Mouse (Mus musculus) erythroid progenitor cell, adult 5-6 weeks (primary cell): Measurements from ENCODE around the gene Cbx4. TPM values are rescaled to one million over a fixed set of nuclear protein-coding genes. Genes with fewer than 3 reads are reported as not detected.

Source experiments
- ATAC-seq: replicated peaks from 2 replicates; pipeline ENCODE4 v1.8.0; 2016; ENCODE audit warnings: moderate number of reproducible peaks, mild to moderate bottlenecking, moderate TSS enrichment, inconsistent platforms; ENCODE audit not compliant: poor library complexity, low FRiP score, severe bottlenecking
- total RNA-seq, 2 experiments: library from RNA; stranded (forward) in 1 of 2; stranded (reverse) in 1 of 2; fragments of 150-400 nt in 1 of 2; fragments of 186-747, 209-891 nt in 1 of 2; gene quantifications; 2 replicates each; pipeline versions ENCODE4 v1.2.3 to v1.2.4; 2015 to 2017; ENCODE audit warnings: low replicate concordance in 2 of 2

Cbx4 gene
- total RNA-seq, 2 experiments from 2014 or later, result 4.4 to 13.4 TPM

GRCm38 (mm10) chr11:119059256-119059655 lies 26.8 kb downstream of the Cbx4 start:
- ATAC-seq, result no peak

DNA sequence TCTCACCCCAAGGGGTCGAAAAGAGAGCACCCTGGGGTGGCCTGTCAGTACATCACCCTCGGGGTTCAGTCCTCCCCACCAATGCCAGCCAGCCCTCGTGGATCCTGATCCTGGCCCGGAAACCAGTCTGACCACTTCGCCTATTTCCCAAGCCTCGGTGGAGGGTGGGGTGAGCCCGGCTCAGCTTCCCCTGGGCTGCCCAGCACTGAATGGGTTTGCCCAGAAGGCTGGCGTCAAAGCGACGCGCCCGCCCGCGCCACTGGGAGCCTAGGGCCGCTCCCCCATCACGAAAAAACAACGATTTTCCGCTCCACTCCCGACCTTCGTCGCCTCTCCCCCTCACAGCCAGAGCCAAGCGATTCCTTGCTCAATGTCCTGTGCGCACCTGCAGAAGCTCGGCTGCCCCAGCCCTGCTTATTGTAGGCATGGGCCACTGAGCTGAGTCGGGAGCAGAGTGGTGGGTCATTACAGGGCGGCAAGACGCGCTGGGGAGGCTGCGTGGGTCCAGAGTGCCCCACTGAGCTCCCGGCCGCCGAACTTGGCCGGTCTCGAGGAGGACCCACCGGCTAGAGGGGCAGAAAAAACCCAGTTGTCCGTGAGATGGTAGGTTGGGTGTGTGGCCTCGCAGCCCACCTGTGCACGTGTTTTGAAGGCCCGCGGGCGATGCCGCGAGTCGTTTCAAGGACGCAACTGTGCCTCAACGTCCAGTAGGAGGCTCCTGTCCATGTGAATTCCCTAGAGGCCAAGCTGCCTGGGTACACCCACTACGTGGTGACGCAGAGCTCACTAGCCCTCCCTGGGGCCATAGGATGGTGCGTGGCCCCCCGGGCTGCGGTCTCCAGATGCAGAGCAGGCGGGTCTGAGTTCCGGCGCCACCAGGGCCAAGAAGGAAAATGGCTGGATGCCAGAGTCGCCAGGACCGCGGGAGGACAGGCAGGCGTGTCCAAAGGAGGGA lies 27.7 kb downstream of the Cbx4 start:
- no peak for ATAC-seq

GRCm38 (mm10) chr11:119057291-119057690 lies 28.7 kb downstream of the Cbx4 start:
- no peak for ATAC-seq

GRCm38 (mm10) chr11:119056301-119057211 lies 29.5 kb downstream of the Cbx4 start:
- no peak for ATAC-seq

- ATAC-seq, result no peak
Measured at GRCm38 (mm10) chr11:119055571-119056131, 30.4 kb downstream of the Cbx4 start.

- ATAC-seq, result no peak
Measured at GRCm38 (mm10) chr11:119054351-119055345, 31.4 kb downstream of the Cbx4 start.

DNA sequence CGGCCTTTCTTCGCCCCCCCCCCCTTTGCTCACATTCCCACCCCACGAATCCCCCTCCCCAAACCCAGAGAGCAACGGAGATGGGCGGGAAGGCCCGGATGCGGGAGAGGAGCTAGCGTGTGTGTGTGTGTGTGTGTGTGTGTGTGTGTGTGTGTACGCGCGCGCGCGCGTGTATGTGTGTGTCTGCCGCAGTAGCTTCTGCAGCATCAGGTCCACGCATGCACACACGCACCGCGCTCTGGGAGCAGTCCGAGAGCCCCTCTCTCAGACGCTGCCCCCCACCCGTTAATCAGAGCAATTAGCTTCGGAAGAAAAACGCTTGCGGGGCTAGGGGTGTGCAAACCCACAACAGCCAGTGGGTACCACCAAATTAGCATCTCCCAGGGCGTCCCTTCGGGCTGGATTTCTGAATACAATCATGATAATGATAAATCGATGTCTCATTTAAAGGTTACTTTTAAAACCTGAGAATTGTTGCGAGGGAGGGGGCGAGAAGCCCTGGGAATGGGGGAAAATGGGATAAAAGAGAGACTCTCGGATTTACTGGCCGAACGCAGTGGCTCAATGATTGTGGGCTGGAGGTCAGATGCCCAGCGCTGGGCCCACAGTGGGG lies 32.2 kb downstream of the Cbx4 start:
- ATAC-seq, result no peak

DNA sequence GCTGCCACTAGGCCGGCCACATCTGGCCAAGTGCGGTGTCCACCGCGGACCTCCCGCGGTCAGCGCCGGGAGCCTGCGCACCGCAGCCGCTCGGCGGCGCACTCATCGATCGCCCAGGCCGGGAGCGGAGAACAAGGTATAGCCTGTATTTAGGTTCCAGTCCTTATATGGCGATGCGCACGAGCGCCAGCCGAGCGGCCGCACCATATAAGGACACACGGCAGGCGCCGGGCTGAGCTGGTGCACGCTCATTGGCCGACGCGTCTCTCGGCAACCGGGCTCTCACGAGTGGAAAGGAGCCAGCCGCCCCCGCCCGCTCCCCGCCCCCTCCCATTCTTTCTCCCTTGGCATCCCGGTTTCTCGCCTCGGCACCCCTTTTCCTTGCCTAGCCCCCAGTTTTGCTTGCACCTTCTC lies 32.8 kb downstream of the Cbx4 start:
- ATAC-seq, result no peak

DNA sequence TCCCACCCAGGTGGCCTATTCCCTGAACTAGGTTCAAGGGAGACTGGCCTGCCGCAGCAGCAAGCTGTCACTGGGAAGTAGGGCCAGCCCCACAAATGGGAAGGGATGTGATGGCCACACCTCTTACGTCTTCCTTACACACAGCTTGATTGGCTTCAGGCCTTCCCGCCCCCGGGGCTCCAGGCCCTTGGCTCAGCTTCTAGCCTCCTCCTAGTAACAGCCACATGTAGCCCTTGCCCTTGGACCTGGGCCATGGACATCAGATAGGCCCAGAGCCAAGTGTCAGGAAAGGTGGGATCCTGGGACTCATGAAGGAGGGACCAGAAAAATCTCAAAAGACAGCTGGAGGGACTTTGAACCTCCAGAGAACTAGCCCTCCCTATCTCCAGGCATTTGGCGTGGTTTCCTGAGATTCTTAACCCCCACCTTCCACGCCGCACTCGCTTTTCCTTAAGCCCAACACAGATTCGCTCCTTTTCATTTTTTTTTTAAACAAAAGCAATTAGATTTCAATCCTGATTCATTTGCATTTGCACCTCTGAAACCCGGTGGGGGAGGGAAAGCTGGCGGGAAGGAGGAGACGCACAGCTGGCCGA lies 33.3 kb downstream of the Cbx4 start:
- ATAC-seq, result no peak

- no peak for ATAC-seq
Measured at GRCm38 (mm10) chr11:119051927-119052660, 33.9 kb downstream of the Cbx4 start.

DNA sequence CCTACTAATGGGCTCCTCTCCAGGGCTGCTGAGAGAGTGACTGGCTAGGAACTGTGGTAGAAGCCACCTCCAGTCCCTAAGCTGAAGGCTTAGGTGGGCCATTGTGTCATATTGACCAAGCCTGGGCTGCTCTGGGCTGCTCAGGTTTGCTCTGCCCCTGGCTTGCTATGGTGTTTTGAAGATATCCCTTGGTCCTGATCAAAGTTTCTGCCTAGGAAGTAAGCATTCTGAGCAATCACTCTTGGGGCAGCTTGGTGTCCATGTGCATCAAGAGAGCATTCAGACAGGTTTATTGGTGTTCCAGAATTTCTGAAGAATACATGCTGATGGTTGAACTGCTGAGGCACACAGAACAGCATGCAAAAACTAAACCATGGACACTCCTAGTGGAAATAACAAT lies 34.6 kb downstream of the Cbx4 start:
- no peak for ATAC-seq

GRCm38 (mm10) chr11:119050361-119050760 lies 35.7 kb downstream of the Cbx4 start:
- ATAC-seq, result no peak

DNA sequence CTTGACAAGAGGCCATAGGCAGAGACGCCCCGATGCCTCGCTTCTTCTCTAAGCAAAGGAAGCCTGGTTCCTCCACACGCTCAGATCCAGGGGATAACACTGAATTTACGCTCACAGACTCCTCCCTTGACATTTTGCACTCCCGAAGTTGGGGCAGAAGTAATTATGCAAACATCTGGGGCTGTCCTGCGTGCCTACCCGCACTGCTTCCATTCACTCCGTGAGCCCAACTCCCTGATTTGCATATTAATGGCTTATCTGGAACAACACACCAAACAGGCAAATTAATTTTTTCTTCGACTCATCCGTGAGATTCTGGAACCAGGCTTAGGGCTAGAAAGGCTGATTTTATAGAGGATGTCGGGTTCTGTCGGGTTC lies 37.9 kb downstream of the Cbx4 start:
- ATAC-seq, result no peak

DNA sequence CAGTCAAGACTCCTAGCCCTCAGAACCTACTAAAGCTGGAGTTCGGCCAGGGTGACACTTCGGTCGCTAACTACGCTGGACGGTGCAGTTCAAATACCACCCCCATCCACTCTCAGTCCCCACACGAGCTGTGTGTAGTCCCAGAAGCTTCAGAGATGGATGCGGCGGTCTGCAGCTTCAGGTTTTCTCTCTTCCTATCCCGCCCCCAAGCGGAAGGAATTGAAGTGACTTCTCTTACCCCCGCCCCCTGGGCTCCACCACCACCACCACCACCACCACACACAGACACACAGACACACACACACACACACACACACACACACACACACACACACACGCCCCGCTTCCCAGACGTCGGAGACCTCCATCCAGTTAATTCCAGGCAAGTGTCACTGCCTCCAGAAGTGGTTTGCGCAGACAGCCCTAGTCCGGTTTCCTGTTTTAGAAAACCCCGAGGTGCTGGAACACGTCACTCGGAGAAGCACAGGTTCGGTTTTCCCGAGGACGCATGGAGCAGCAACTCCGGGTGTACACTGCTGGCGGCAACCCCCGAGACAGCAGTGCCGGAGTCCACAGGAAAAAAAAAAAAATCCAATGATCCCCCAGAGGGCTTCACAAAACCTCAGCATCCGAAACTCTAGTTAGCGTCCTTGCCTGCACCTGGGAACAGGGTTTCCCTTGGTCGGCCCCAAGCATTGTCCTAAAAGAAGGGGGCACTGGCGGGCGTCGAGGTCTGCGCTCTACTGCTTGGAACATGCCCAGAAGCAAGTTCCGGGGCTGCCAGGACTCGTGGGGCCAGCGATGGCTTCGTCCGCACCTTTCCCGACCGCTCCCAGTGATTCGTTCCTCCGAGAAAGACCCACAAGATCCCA lies 38.5 kb downstream of the Cbx4 start:
- ATAC-seq, result no peak

DNA sequence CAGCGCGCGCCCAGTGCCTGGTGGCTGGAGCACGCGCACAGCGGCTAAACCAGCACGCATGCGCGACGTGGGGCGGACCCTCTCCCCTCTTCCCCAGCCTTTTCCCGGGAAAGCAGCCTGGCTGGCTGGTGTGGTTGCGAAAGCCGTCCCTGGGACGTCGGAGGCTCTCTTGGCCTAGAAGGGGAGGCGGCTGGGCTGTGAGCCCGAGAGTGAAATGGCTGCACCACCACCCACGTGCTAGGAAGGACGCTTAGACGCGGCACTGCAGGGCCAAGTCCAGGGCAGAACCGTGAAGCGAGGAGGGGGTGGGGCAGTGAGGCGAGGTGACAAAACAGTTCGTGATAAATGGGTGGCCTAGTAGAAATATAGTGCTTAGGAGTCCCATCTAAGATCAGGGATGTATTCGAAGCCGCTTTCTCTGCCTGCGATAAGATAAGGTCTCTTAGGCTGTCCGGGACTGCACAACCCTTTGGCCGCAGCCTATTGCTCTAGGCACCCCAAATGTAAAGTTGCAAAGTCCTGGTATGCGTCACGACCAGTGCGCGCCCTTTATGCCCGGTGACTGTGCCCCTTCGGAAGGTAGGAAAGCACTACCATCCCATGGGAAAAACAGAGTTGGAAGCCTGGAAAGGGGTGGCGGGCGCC lies 39.3 kb downstream of the Cbx4 start:
- no peak for ATAC-seq
